Mouse (Mus musculus): Measurements from ENCODE around the gene Bcam. TPM values are rescaled to one million over a fixed set of nuclear protein-coding genes. Genes with fewer than 3 reads are reported as not detected.

The Bcam gene
- polyA plus RNA-seq, 1 experiment from 2014 or later, result 17.6 TPM

GRCm38 (mm10) chr7:19736389-19737057 is 34.3 kb downstream of the Bcam start:
- H3K4me3 ChIP-seq (ENCODE audit: low read depth, low read length), result no peak overlapping the region
- H3K36me3 ChIP-seq (ENCODE audit: control insufficient read depth, insufficient read depth, low read length), result peaks cover 5% of the 10 kb centered on the region; the same call in 1 of the 2 replicates
- WGBS, result 94% methylated on average over 16 of the region's 16 CpGs
- no peaks in the 10 kb centered on the region for H3K27me3 ChIP-seq (ENCODE audit: control insufficient read depth, insufficient read depth, low read length)
- H3K9ac ChIP-seq (ENCODE audit: low read length), result no peak overlapping the region
- ATAC-seq (replicated peaks; ENCODE audit: low FRiP score) (no peak), DNase-seq (ENCODE audit: low spot score) (no peak)
- H3K9me3 ChIP-seq (ENCODE audit: control insufficient read depth, low read length), result no peaks in the 10 kb centered on the region
- H3K27ac ChIP-seq (ENCODE audit: low read depth, low read length), result no peak overlapping the region
- H3K4me2 ChIP-seq (ENCODE audit: low read depth, low read length, severe bottlenecking), result no peak overlapping the region
- no peaks in the 10 kb centered on the region for H3K4me1 ChIP-seq (replicated peaks; ENCODE audit: control insufficient read depth, insufficient read depth, low read length)

- Histone ChIP-seq H3K4me3 (ENCODE audit: low read depth, low read length) (no peak overlapping the region), H3K9ac (ENCODE audit: low read length) (no peak overlapping the region), H3K27ac (ENCODE audit: low read depth, low read length) (no peak overlapping the region), H3K27me3 (ENCODE audit: control insufficient read depth, insufficient read depth, low read length) (no peaks in the 10 kb centered on the region), H3K4me2 (ENCODE audit: low read depth, low read length, severe bottlenecking) (no peak overlapping the region), H3K36me3 (ENCODE audit: control insufficient read depth, insufficient read depth, low read length) (peaks cover 7% of the 10 kb centered on the region; the same call in 1 of the 2 replicates), H3K9me3 (ENCODE audit: control insufficient read depth, low read length) (no peaks in the 10 kb centered on the region), H3K4me1 (replicated peaks; ENCODE audit: control insufficient read depth, insufficient read depth, low read length) (no peaks in the 10 kb centered on the region)
- WGBS, result 93% methylated on average over 10 of the region's 10 CpGs
- ATAC-seq (replicated peaks; ENCODE audit: low FRiP score) (no peak), DNase-seq (ENCODE audit: low spot score) (no peak)
These were observed 36.6 kb downstream of the Bcam start for GRCm38 (mm10) chr7:19734178-19734666.

GRCm38 (mm10) chr7:19726541-19726940 is 44.3 kb downstream of the Bcam start:
- H3K36me3 ChIP-seq (ENCODE audit: control insufficient read depth, insufficient read depth, low read length), result peaks cover 4% of the 10 kb centered on the region
- ATAC-seq (replicated peaks; ENCODE audit: low FRiP score), result no peak
- H3K27me3 ChIP-seq (ENCODE audit: control insufficient read depth, insufficient read depth, low read length), result no peaks in the 10 kb centered on the region
- no peak overlapping the region for H3K4me2 ChIP-seq (ENCODE audit: low read depth, low read length, severe bottlenecking)
- peaks cover under 1% of the 10 kb centered on the region; the same call in 1 of the 2 replicates for H3K9me3 ChIP-seq (ENCODE audit: control insufficient read depth, low read length)
- no peak overlapping the region for H3K9ac ChIP-seq (ENCODE audit: low read length)
- WGBS, result 96% methylated on average over 4 of the region's 4 CpGs
- no peaks in the 10 kb centered on the region for H3K4me1 ChIP-seq (replicated peaks; ENCODE audit: control insufficient read depth, insufficient read depth, low read length)
- no peak overlapping the region for H3K4me3 ChIP-seq (ENCODE audit: low read depth, low read length)
- DNase-seq (ENCODE audit: low spot score), result no peak
- no peak overlapping the region for H3K27ac ChIP-seq (ENCODE audit: low read depth, low read length)

GRCm38 (mm10) chr7:19724167-19724566 is 46.6 kb downstream of the Bcam start:
- Histone ChIP-seq H3K27me3 (ENCODE audit: control insufficient read depth, insufficient read depth, low read length) (no peaks in the 10 kb centered on the region), H3K9me3 (ENCODE audit: control insufficient read depth, low read length) (peaks cover 7% of the 10 kb centered on the region; the same call in 1 of the 2 replicates), H3K4me1 (replicated peaks; ENCODE audit: control insufficient read depth, insufficient read depth, low read length) (no peaks in the 10 kb centered on the region), H3K27ac (ENCODE audit: low read depth, low read length) (no peak overlapping the region), H3K4me2 (ENCODE audit: low read depth, low read length, severe bottlenecking) (no peak overlapping the region), H3K36me3 (ENCODE audit: control insufficient read depth, insufficient read depth, low read length) (peaks cover 2% of the 10 kb centered on the region), H3K4me3 (ENCODE audit: low read depth, low read length) (no peak overlapping the region), H3K9ac (ENCODE audit: low read length) (no peak overlapping the region)
- ATAC-seq (replicated peaks; ENCODE audit: low FRiP score), result no peak
- DNase-seq (ENCODE audit: low spot score), result no peak
- WGBS, result 94% methylated on average over 12 of the region's 12 CpGs

- Histone ChIP-seq H3K4me2 (ENCODE audit: low read depth, low read length, severe bottlenecking) (no peak overlapping the region), H3K27me3 (ENCODE audit: control insufficient read depth, insufficient read depth, low read length) (no peaks in the 10 kb centered on the region), H3K9me3 (ENCODE audit: control insufficient read depth, low read length) (peaks cover 7% of the 10 kb centered on the region; the same call in 1 of the 2 replicates), H3K27ac (ENCODE audit: low read depth, low read length) (no peak overlapping the region), H3K4me1 (replicated peaks; ENCODE audit: control insufficient read depth, insufficient read depth, low read length) (no peaks in the 10 kb centered on the region), H3K9ac (ENCODE audit: low read length) (no peak overlapping the region), H3K4me3 (ENCODE audit: low read depth, low read length) (no peak overlapping the region), H3K36me3 (ENCODE audit: control insufficient read depth, insufficient read depth, low read length) (peaks cover 2% of the 10 kb centered on the region; the same call in 1 of the 2 replicates)
- DNase-seq (ENCODE audit: low spot score) (no peak), ATAC-seq (replicated peaks; ENCODE audit: low FRiP score) (no peak)
- 89% methylated on average over 6 of the region's 6 CpGs for WGBS
These were observed 48.0 kb downstream of the Bcam start for GRCm38 (mm10) chr7:19722754-19723195.

GRCm38 (mm10) chr7:19719200-19719599 is 51.6 kb downstream of the Bcam start:
- no peaks in the 10 kb centered on the region for H3K27me3 ChIP-seq (ENCODE audit: control insufficient read depth, insufficient read depth, low read length)
- H3K36me3 ChIP-seq (ENCODE audit: control insufficient read depth, insufficient read depth, low read length), result peaks cover 2% of the 10 kb centered on the region; the same call in 1 of the 2 replicates
- H3K9ac ChIP-seq (ENCODE audit: low read length), result no peak overlapping the region
- H3K4me1 ChIP-seq (replicated peaks; ENCODE audit: control insufficient read depth, insufficient read depth, low read length), result no peaks in the 10 kb centered on the region; the same call in 1 of the 2 replicates
- DNase-seq (ENCODE audit: low spot score) (no peak), ATAC-seq (replicated peaks; ENCODE audit: low FRiP score) (no peak)
- no peak overlapping the region for H3K4me2 ChIP-seq (ENCODE audit: low read depth, low read length, severe bottlenecking)
- no peak overlapping the region for H3K27ac ChIP-seq (ENCODE audit: low read depth, low read length)
- WGBS, result 82% methylated on average over 4 of the region's 4 CpGs
- peaks cover 7% of the 10 kb centered on the region; the same call in 1 of the 2 replicates for H3K9me3 ChIP-seq (ENCODE audit: control insufficient read depth, low read length)
- no peak overlapping the region for H3K4me3 ChIP-seq (ENCODE audit: low read depth, low read length)

- no peak for DNase-seq (ENCODE audit: low spot score)
- H3K36me3 ChIP-seq (ENCODE audit: control insufficient read depth, insufficient read depth, low read length), result peaks cover 2% of the 10 kb centered on the region; the same call in 1 of the 2 replicates
These were observed 52.4 kb downstream of the Bcam start for GRCm38 (mm10) chr7:19718297-19718952.

GRCm38 (mm10) chr7:19717346-19717745 is 53.5 kb downstream of the Bcam start:
- Histone ChIP-seq H3K4me3 (ENCODE audit: low read depth, low read length) (no peak overlapping the region), H3K27me3 (ENCODE audit: control insufficient read depth, insufficient read depth, low read length) (no peaks in the 10 kb centered on the region), H3K9me3 (ENCODE audit: control insufficient read depth, low read length) (peaks cover 7% of the 10 kb centered on the region; the same call in 1 of the 2 replicates), H3K4me2 (ENCODE audit: low read depth, low read length, severe bottlenecking) (no peak overlapping the region), H3K9ac (ENCODE audit: low read length) (no peak overlapping the region), H3K27ac (ENCODE audit: low read depth, low read length) (no peak overlapping the region), H3K4me1 (replicated peaks; ENCODE audit: control insufficient read depth, insufficient read depth, low read length) (peaks cover 4% of the 10 kb centered on the region), H3K36me3 (ENCODE audit: control insufficient read depth, insufficient read depth, low read length) (no peaks in the 10 kb centered on the region; the same call in 1 of the 2 replicates)
- DNase-seq (ENCODE audit: low spot score) (no peak), ATAC-seq (replicated peaks; ENCODE audit: low FRiP score) (no peak)
- WGBS, result 87% methylated on average over 4 of the region's 4 CpGs

More at GRCm38 (mm10) chr7:19718297-19718952, 52.4 kb downstream of the Bcam start:
- Histone ChIP-seq H3K27ac (ENCODE audit: low read depth, low read length) (no peak overlapping the region), H3K4me3 (ENCODE audit: low read depth, low read length) (no peak overlapping the region), H3K9ac (ENCODE audit: low read length) (no peak overlapping the region), H3K9me3 (ENCODE audit: control insufficient read depth, low read length) (peaks cover 7% of the 10 kb centered on the region; the same call in 1 of the 2 replicates), H3K27me3 (ENCODE audit: control insufficient read depth, insufficient read depth, low read length) (no peaks in the 10 kb centered on the region), H3K4me1 (replicated peaks; ENCODE audit: control insufficient read depth, insufficient read depth, low read length) (peaks cover 4% of the 10 kb centered on the region), H3K4me2 (ENCODE audit: low read depth, low read length, severe bottlenecking) (no peak overlapping the region)
- no peak for ATAC-seq (replicated peaks; ENCODE audit: low FRiP score)
- 93% methylated on average over 5 of the region's 5 CpGs for WGBS

Data from forebrain, embryonic 11.5 days (tissue).